Mouse (Mus musculus) kidney, adult 2 months (tissue): ENCODE measurements around the gene Cbx1. TPM values are rescaled to one million over a fixed set of nuclear protein-coding genes. Genes with fewer than 3 reads are reported as not detected.
A peak's percentile ranks its signal among the peaks of the same experiment; 100 is the strongest.

Source experiments
- DNase-seq: peaks from one replicate; pipeline ENCODE4 v3.0.0; 2021
- H3K27ac ChIP-seq: fragments of 200-500 bp; 2 replicates; pipeline ENCODE4 v1.5.1; 2012; ENCODE audit warnings: low read depth, low read length, control low read depth, inconsistent platforms; ENCODE audit not compliant: insufficient read depth
- H3K27me3 ChIP-seq: fragments of 200-500 bp; replicated peaks from 2 replicates; pipeline ENCODE4 v1.6.1; 2012; ENCODE audit warnings: mild to moderate bottlenecking, moderate library complexity, low read length, inconsistent platforms; ENCODE audit not compliant: control insufficient read depth, insufficient read depth
- H3K36me3 ChIP-seq: fragments of 200-500 bp; 2 replicates; pipeline ENCODE4 v1.6.1; 2012; ENCODE audit warnings: mild to moderate bottlenecking, moderate library complexity, low read length, inconsistent platforms; ENCODE audit not compliant: control insufficient read depth, insufficient read depth
- H3K4me1 ChIP-seq: fragments of 200-500 bp; 2 replicates; pipeline ENCODE4 v1.6.1; 2011; ENCODE audit warnings: low read length; ENCODE audit not compliant: control insufficient read depth, insufficient read depth
- H3K4me3 ChIP-seq: fragments of 200-500 bp; 2 replicates; pipeline ENCODE4 v1.5.1; 2011; ENCODE audit warnings: mild to moderate bottlenecking, low read depth, low read length, control low read depth; ENCODE audit not compliant: insufficient read depth
- CTCF ChIP-seq: fragments of 200-500 bp; conservative IDR thresholded peaks from 2 replicates; pipeline ENCODE4 v1.5.1; 2011; ENCODE audit warnings: low read depth, mild to moderate bottlenecking, control low read depth, low read length, moderate library complexity, mixed read lengths; ENCODE audit not compliant: insufficient read depth, insufficient read length
- POLR2A ChIP-seq: fragments of 200-500 bp; IDR thresholded peaks from one replicate; pipeline ENCODE4 v1.6.1; 2011; ENCODE audit warnings: low read depth, low read length, control low read depth
- WGBS: fragments of 180-500 bp; shearing (Covaris S2); methylation state at CpG from one replicate; pipeline ENCODE4 v1.1.7; 2018; 5-methylcytosine and 5-hydroxymethylcytosine counted together
- polyA plus RNA-seq: library from polyadenylated mRNA; depleted of rRNA; stranded (reverse); fragments of >200 nt; gene quantifications from 2 replicates; pipeline ENCODE4 v1.2.3, GENCODE M21; 2012; rRNA removed

The Cbx1 gene
- 17.9 and 18.7 TPM in 2 replicates for polyA plus RNA-seq

DNA sequence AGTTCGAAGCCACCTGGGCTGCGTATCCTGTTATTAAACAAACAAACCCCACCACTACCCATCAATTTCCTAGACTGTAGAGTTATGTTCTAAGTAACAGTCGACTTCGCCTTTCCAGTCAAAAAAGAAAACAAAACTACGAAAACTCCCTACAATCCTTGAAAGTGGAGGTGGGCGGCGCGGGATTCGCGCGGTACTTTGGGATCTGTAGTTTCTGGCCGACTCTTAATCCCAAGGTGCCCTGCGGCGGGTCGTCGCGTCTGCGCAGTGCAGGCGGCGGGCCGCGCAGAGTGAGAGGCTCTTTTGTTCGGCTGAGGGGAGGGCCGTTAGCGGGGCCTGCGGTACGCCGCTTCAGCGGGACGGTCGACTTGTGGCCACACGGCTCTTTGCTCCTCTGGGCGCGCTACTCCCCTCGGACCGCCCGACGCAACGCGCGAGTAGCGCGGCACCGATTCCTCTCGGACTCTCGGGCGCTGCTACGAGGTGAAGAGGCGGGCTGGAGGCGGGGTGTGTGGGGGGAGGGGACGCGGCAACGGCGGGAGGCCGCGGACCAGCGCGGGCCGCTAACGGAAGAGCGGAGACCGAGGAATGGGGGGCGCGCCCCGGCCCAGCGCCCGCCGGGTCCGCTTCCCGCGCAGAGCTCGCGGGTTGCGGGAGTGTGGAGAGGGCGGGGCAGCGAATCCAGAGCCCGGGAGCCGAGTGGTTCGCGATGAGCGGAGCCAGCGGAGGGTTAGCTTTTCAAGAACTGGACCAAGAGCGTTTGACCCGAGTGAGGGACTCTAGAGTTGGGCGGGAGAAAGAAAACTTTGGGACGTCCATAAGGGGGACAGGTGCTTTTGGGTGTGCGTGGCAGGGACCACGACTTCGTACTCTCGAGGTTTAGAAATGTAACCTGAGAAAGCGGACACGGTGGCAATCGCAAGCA is at the start of gene Cbx1:
TSS of gene Cbx1 (plus strand) at position 257 of the 925 bp plus-strand sequence.
- no peak for TF ChIP-seq CTCF
- TF ChIP-seq POLR2A, result peak; percentile 31
- peak within 1 kb of the TSS; percentile 90 for H3K4me3 ChIP-seq
- H3K36me3 ChIP-seq, result no peaks in the 10 kb centered on the region
- peaks cover 6% of the 10 kb centered on the region for H3K4me1 ChIP-seq
- no peaks in the 10 kb centered on the region for H3K27me3 ChIP-seq
- peak; percentile 96 for DNase-seq
- 1% methylated on average over 92 of the region's 93 CpGs for WGBS
- H3K27ac ChIP-seq, result peak within 1 kb of the TSS; percentile 94

DNA sequence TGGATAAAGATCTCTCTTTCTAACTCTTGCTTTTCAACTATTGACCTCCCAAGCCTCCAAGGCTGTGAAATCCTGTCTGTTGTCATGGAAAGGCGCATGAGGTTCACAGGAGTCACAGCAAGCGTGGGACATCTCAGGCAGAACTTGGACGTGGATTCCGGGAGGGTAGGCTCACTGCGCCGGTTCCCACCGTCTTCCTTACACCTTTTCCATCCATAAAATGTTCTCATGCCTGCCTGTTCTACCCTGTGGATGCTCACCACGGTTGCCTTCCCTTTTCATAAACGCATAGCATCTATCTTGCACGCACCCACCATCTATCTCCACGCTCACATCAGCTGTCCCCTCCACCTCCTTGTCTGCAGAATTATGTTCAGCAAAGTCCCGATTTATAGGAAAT is 48.1 kb upstream of the Cbx1 start:
- no peaks in the 10 kb centered on the region for H3K27me3 ChIP-seq
- no peak for DNase-seq
- no peak overlapping the region for H3K27ac ChIP-seq
- 66% methylated on average over 12 of the region's 12 CpGs for WGBS
- H3K4me1 ChIP-seq, result no peaks in the 10 kb centered on the region
- no peaks in the 10 kb centered on the region for H3K36me3 ChIP-seq
- TF ChIP-seq CTCF, result no peak
- no peak for TF ChIP-seq POLR2A
- no peak overlapping the region for H3K4me3 ChIP-seq

DNA sequence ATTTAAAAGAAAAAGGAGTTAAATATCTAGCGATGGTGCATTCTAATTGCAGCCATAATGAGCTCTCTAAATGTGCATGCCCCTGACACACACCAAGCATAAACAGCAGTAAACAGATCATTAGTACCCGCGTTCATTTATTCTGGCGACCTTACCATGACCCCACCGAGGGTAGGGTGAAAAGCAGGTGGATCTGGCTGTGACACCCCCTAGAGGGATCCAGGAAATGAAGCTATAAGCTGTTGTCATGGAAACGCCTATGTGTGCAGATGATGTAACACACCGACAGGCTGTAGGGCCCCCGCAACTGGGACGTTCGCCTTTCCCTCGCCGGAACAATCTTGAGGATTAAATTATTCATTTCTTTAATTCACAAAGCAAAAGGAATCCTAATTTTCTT is 46.9 kb upstream of the Cbx1 start:
- WGBS, result 37% methylated on average over 12 of the region's 12 CpGs
- TF ChIP-seq POLR2A (no peak), CTCF (no peak)
- Histone ChIP-seq H3K27me3 (no peaks in the 10 kb centered on the region), H3K4me3 (no peak overlapping the region), H3K27ac (no peak overlapping the region), H3K36me3 (no peaks in the 10 kb centered on the region), H3K4me1 (no peaks in the 10 kb centered on the region)
- DNase-seq, result no peak

DNA sequence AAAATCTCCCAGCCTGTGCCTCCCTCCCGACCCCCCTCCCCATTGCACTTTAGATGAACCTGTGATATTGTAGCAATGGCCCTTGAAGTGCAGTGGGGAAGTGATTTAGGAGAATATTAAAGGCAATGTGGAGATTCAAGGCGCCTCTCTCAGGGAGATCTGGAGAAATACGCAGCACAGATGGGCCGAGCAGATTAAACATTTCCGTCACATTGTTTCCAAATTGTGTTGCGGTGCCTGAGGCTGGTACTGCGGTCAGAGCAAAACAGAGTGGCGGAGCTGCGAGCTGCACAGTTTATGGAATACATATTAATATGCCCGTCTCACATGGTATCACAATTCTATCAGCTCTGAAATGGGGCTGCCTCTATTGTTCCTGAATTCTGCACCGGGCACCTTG is 45.9 kb upstream of the Cbx1 start:
- no peak for DNase-seq
- Histone ChIP-seq H3K36me3 (no peaks in the 10 kb centered on the region), H3K27me3 (no peaks in the 10 kb centered on the region), H3K4me3 (no peak overlapping the region), H3K27ac (no peak overlapping the region), H3K4me1 (no peaks in the 10 kb centered on the region)
- WGBS, result 49% methylated on average over 11 of the region's 11 CpGs
- no peak for TF ChIP-seq CTCF
- no peak for TF ChIP-seq POLR2A

DNA sequence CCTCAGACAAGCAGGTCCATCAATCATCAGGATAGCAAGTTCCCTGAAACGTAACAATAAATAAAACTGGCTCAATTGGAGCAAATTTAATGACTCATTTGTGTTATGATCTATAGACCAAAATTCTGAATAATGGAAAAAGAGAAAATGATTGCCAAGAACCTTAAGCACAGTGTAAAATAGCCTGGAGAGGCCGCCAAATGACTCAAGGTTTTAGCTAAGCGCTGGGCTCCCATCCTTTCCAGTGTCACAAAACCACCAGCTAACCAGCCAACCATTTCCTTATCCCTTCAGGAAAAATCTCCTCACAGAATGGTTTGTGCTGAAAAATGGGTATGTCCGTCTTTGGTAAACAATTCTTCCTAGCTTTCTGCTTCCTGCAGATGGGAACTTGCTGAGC is 45.0 kb upstream of the Cbx1 start:
- 87% methylated on average over 4 of the region's 4 CpGs for WGBS
- DNase-seq, result no peak
- H3K4me1 ChIP-seq, result no peaks in the 10 kb centered on the region
- H3K27me3 ChIP-seq, result no peaks in the 10 kb centered on the region
- no peak overlapping the region for H3K4me3 ChIP-seq
- no peak for TF ChIP-seq POLR2A
- TF ChIP-seq CTCF, result no peak
- H3K27ac ChIP-seq, result no peak overlapping the region
- no peaks in the 10 kb centered on the region for H3K36me3 ChIP-seq

DNA sequence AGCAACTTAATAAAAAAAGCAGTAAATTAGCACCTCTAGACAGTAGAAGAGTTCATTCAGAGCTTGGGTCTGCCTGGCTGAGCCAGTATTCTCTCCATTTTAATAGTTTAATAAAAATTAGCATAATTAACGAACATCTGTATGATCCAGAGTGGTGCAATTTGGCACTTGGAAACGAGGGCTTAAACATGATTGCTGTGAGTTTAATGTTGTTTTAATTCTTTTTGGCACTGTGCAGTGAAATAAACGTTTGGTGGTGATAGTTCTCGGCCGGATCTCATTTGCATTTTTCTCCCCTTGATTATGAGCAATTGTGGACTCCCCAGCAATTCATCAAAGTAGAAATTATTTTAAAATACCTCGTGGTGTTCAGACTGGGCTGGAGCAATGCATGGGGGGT is 42.3 kb upstream of the Cbx1 start:
- Histone ChIP-seq H3K27me3 (no peaks in the 10 kb centered on the region), H3K4me3 (no peak overlapping the region), H3K4me1 (no peaks in the 10 kb centered on the region), H3K36me3 (no peaks in the 10 kb centered on the region), H3K27ac (no peak overlapping the region)
- WGBS, result 64% methylated on average over 6 of the region's 6 CpGs
- no peak for TF ChIP-seq CTCF
- TF ChIP-seq POLR2A, result no peak
- DNase-seq, result no peak

DNA sequence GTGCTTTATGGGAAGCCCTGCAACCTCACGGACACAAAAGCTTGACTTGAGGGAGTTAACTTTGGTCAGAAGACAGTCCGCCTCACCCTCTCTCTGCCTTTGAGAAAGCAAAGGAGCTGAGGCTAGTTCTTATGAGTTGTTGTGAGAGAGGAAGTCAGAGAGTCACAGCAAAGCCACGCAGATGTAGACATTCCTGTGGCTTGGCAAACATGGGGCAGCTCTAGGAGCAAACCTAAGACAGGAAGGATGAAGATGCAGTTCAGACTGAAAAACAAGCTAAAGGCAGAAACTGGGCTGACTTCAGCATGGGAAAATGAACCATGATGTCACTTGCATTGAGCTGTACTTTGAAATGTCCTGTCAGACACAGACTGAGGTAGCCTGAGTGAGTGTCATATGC is 41.4 kb upstream of the Cbx1 start:
- H3K27ac ChIP-seq, result no peak overlapping the region
- no peak for DNase-seq
- TF ChIP-seq CTCF, result no peak
- TF ChIP-seq POLR2A, result no peak
- no peak overlapping the region for H3K4me3 ChIP-seq
- no peaks in the 10 kb centered on the region for H3K4me1 ChIP-seq
- WGBS, result 56% methylated on average over 3 of the region's 3 CpGs
- H3K27me3 ChIP-seq, result no peaks in the 10 kb centered on the region
- no peaks in the 10 kb centered on the region for H3K36me3 ChIP-seq

DNA sequence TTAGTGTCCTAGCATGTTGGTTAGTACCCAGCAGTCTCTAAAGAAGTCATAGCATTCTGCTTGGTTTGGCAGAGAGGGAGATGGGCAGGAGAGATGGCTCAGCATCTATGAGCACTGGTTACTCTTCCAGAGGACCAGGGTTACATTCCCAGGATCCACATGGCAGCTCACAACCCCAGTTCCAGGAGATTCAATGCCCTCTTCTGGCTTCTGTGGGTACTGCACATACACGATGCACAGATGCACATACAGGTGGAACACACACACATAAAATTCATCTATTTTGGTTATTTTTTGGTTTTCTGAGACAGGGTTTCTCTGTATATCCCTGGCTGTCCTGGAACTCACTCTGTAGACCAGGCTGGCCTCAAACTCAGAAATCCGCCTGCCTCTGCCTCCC is 33.6 kb upstream of the Cbx1 start:
- no peaks in the 10 kb centered on the region for H3K36me3 ChIP-seq
- no peaks in the 10 kb centered on the region for H3K27me3 ChIP-seq
- H3K27ac ChIP-seq, result no peak overlapping the region
- 96% methylated on average over 2 of the region's 2 CpGs for WGBS
- TF ChIP-seq POLR2A, result no peak
- no peak for TF ChIP-seq CTCF
- no peaks in the 10 kb centered on the region for H3K4me1 ChIP-seq
- H3K4me3 ChIP-seq, result no peak overlapping the region
- DNase-seq, result no peak
